Mouse (Mus musculus) cortical plate, adult 2 months (tissue): ENCODE measurements around the gene Gadd45g.
"Not testable (repeated sequence)": the region's sequence is repeated elsewhere in the genome, so short reads cannot be mapped to it uniquely, and the experiment has no call there.

ENCODE experiments used
- CTCF ChIP-seq: fragments of 200-500 bp; IDR thresholded peaks from 2 replicates; pipeline ENCODE4 v1.5.1; 2011; ENCODE audit warnings: mild to moderate bottlenecking, control low read depth, low read length; ENCODE audit not compliant: insufficient read depth; ENCODE audit errors: extremely low read depth
- POLR2A ChIP-seq: fragments of 200-500 bp; IDR thresholded peaks from 2 replicates; pipeline ENCODE4 v1.6.1; 2011; ENCODE audit warnings: mild to moderate bottlenecking, low read length, control low read depth; ENCODE audit not compliant: insufficient read depth; ENCODE audit errors: extremely low read depth

GRCm38 (mm10) chr13:51834024-51834423, 12.5 kb upstream of the Gadd45g start:
- TF ChIP-seq CTCF, POLR2A: not testable (repeated sequence)
